Mouse (Mus musculus): Measurements from ENCODE around the gene Rarb. TPM values are rescaled to one million over a fixed set of nuclear protein-coding genes. Genes with fewer than 3 reads are reported as not detected.

The Rarb gene
- total and polyA plus RNA-seq, 3 experiments = 0.04 TPM; not detected in 2

- in situ Hi-C loops (cut with MboI; ENCODE audit: low pct_ligation_motif_present, low pct_unique_long_range_greater_than_20kb, low sequenced_read_pairs) = no loop called here
- dilution Hi-C loops (cut with MboI; ENCODE audit: extremely low pct_ligation_motif_present, extremely low pct_unique_long_range_greater_than_20kb, low sequenced_read_pairs) = no loop called here
Observed at GRCm38 (mm10) chr14:16815096-16815741, 3.7 kb downstream of the Rarb start.

GRCm38 (mm10) chr14:16806155-16806554 lies 12.8 kb downstream of the Rarb start:
- Histone ChIP-seq H3K27ac (ENCODE audit: insufficient read depth, low read depth) (no peak overlapping the region), H3K79me2 (replicated peaks; ENCODE audit: control insufficient read depth, extremely low read depth, insufficient read depth, poor library complexity, severe bottlenecking) (no peaks in the 10 kb centered on the region), H3K36me3 (replicated peaks in 1 of 2; ENCODE audit: control insufficient read depth in 1 of 2, insufficient read depth in 1 of 2, low read length in 1 of 2) (no peaks in the 10 kb centered on the region), H3K4me2 (ENCODE audit: insufficient read depth, low read depth, poor library complexity, severe bottlenecking) (no peak overlapping the region), H3K4me1 (ENCODE audit: control insufficient read depth in 1 of 2, insufficient read depth in 2 of 2) (no peaks in the 10 kb centered on the region), H3K27me3 (replicated peaks) (no peaks in the 10 kb centered on the region), H3K9me3 (replicated peaks; ENCODE audit: low read length) (no peaks in the 10 kb centered on the region), H3K4me3 (replicated peaks in 1 of 3; ENCODE audit: low read depth in 2 of 3, low read length in 2 of 3, poor library complexity in 1 of 3) (no peak overlapping the region), H3K9ac (ENCODE audit: insufficient read depth, low read depth) (no peak overlapping the region)
- dilution Hi-C loops (cut with MboI; ENCODE audit: extremely low pct_ligation_motif_present, extremely low pct_unique_long_range_greater_than_20kb, low sequenced_read_pairs) = no loop called here
- no peak for DNase-seq (ENCODE audit: extremely low read depth)
- TF ChIP-seq MAZ (IDR thresholded peaks at IDR 0.05; ENCODE audit: low read depth, low read length) = no peak
- TF ChIP-seq CHD2 (IDR thresholded peaks at IDR 0.05; ENCODE audit: low read length) = no peak
- TF ChIP-seq HCFC1 (IDR thresholded peaks at IDR 0.05; ENCODE audit: low read depth, low read length) = no peak
- no peak for TF ChIP-seq TBP (conservative IDR thresholded peaks at IDR 0.05; ENCODE audit: low read depth, low read length)
- no peak for TF ChIP-seq POLR2AphosphoS2 (IDR thresholded peaks at IDR 0.05; ENCODE audit: low read depth, low read length)
- TF ChIP-seq JUND (conservative IDR thresholded peaks at IDR 0.05; ENCODE audit: low read depth, low read length) = no peak
- TF ChIP-seq UBTF (IDR thresholded peaks at IDR 0.05; ENCODE audit: low read depth, low read length) = no peak
- no peak for TF ChIP-seq EP300 (IDR thresholded peaks at IDR 0.05; ENCODE audit: low read length)
- TF ChIP-seq PAX5 (IDR thresholded peaks at IDR 0.05; ENCODE audit: low read length) = no peak
- no peak for TF ChIP-seq IRF4 (IDR thresholded peaks at IDR 0.05; ENCODE audit: low read depth, low read length)
- TF ChIP-seq MAFK (IDR thresholded peaks at IDR 0.05; ENCODE audit: insufficient replicate concordance, low read length) = no peak
- TF ChIP-seq POLR2A (IDR thresholded peaks at IDR 0.05; ENCODE audit: low read depth, low read length) = no peak
- TF ChIP-seq ZNF384 (IDR thresholded peaks at IDR 0.05; ENCODE audit: low read depth, low read length) = no peak
- TF ChIP-seq MYC (IDR thresholded peaks at IDR 0.05; ENCODE audit: low read depth, low read length) = no peak
- no peak for TF ChIP-seq GABPA (IDR thresholded peaks at IDR 0.05; ENCODE audit: insufficient replicate concordance, low read depth, low read length)
- no peak for TF ChIP-seq TCF12 (IDR thresholded peaks at IDR 0.05; ENCODE audit: low read depth, low read length)
- TF ChIP-seq ZMIZ1 (IDR thresholded peaks at IDR 0.05; ENCODE audit: low read depth, low read length) = no peak
- in situ Hi-C loops (cut with MboI; ENCODE audit: low pct_ligation_motif_present, low pct_unique_long_range_greater_than_20kb, low sequenced_read_pairs) = no loop called here

More at GRCm38 (mm10) chr14:16815096-16815741, 3.7 kb downstream of the Rarb start:
- DNase-seq (ENCODE audit: extremely low read depth) = no peak
- Histone ChIP-seq H3K36me3 (replicated peaks in 1 of 2; ENCODE audit: control insufficient read depth in 1 of 2, insufficient read depth in 1 of 2, low read length in 1 of 2) (no peaks in the 10 kb centered on the region), H3K27ac (ENCODE audit: insufficient read depth, low read depth) (no peak overlapping the region), H3K27me3 (replicated peaks) (no peaks in the 10 kb centered on the region), H3K79me2 (replicated peaks; ENCODE audit: control insufficient read depth, extremely low read depth, insufficient read depth, poor library complexity, severe bottlenecking) (no peaks in the 10 kb centered on the region), H3K9me3 (replicated peaks; ENCODE audit: low read length) (no peaks in the 10 kb centered on the region), H3K4me3 (replicated peaks in 1 of 3; ENCODE audit: low read depth in 2 of 3, low read length in 2 of 3, poor library complexity in 1 of 3) (no peak overlapping the region), H3K4me2 (ENCODE audit: insufficient read depth, low read depth, poor library complexity, severe bottlenecking) (no peak overlapping the region), H3K9ac (ENCODE audit: insufficient read depth, low read depth) (no peak overlapping the region), H3K4me1 (ENCODE audit: control insufficient read depth in 1 of 2, insufficient read depth in 2 of 2) (no peaks in the 10 kb centered on the region)
- TF ChIP-seq MAFK (IDR thresholded peaks at IDR 0.05; ENCODE audit: insufficient replicate concordance, low read length) (no peak), UBTF (IDR thresholded peaks at IDR 0.05; ENCODE audit: low read depth, low read length) (no peak), TBP (conservative IDR thresholded peaks at IDR 0.05; ENCODE audit: low read depth, low read length) (no peak), CTCF (conservative IDR thresholded peaks at IDR 0.05 in 1 of 2, IDR thresholded peaks at IDR 0.05 in 1 of 2; ENCODE audit: low read depth in 2 of 2, low read length in 2 of 2) (no peak), HCFC1 (IDR thresholded peaks at IDR 0.05; ENCODE audit: low read depth, low read length) (no peak), IRF4 (IDR thresholded peaks at IDR 0.05; ENCODE audit: low read depth, low read length) (no peak), CHD1 (IDR thresholded peaks at IDR 0.05; ENCODE audit: low read depth, low read length) (no peak), ETS1 (conservative IDR thresholded peaks at IDR 0.05; ENCODE audit: low read depth, low read length) (no peak), PAX5 (IDR thresholded peaks at IDR 0.05; ENCODE audit: low read length) (no peak), MYC (IDR thresholded peaks at IDR 0.05; ENCODE audit: low read depth, low read length) (no peak), MXI1 (IDR thresholded peaks at IDR 0.05; ENCODE audit: low read depth, low read length) (no peak), NELFE (IDR thresholded peaks at IDR 0.05; ENCODE audit: low read depth, low read length) (no peak), E2F4 (IDR thresholded peaks at IDR 0.05; ENCODE audit: insufficient replicate concordance, low read depth, low read length) (no peak), MAX (IDR thresholded peaks at IDR 0.05; ENCODE audit: low read length) (no peak), POLR2A (IDR thresholded peaks at IDR 0.05; ENCODE audit: low read depth, low read length) (no peak), MEF2A (IDR thresholded peaks at IDR 0.05; ENCODE audit: borderline replicate concordance, low read depth, low read length) (no peak), KAT2A (IDR thresholded peaks at IDR 0.05; ENCODE audit: insufficient replicate concordance, low read length) (no peak), ELF1 (IDR thresholded peaks at IDR 0.05; ENCODE audit: low read depth, low read length) (no peak)

Data from CH12.LX (cell line).